Comparison of ENCODE assay signal across 15 mouse cellular contexts in the genomic region with DNA sequence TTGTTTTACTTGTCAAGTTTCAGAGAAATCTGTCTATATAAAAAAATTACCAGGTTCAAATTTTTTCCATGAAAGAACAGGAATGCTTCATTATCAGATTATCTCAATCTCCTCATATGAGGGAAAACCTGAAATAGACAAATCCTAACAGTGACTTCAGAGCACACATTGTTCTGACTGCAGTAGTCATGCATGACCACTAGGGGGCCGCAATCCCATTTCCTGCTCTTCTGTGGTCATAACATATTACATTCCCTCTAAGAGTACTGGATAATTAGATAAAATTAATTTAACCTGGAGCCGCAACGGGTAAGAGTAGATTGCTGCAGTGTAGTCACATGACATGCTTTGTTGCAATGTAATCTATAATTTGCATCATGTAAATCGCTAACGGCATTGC. TPM values are rescaled to one million over a fixed set of nuclear protein-coding genes. Genes with fewer than 3 reads are reported as not detected.
DNase-seq lines count a peak whose midpoint lies in the region; ATAC-seq and TF ChIP-seq lines count a peak whose summit lies in the region.
"Had no signal": no experiment of that assay in that cellular context is flagged by ENCODE, and none has a peak within 500 bp of the region (broad histone marks: within the 10 kb centered on the region; RNA-seq: fewer than 3 reads in every experiment).

No protein-coding gene starts in this region.

- H3K4me2 ChIP-seq in forebrain, postnatal 0 days (ENCODE audit: low read depth): no peak overlapping the region
- H3K4me2 ChIP-seq in forebrain, embryonic 14.5 days (ENCODE audit: low read length): no peak overlapping the region
- no peak overlapping the region for H3K4me2 ChIP-seq in liver, embryonic 12.5 days
- H3K4me2 ChIP-seq in forebrain, embryonic 13.5 days: no peak overlapping the region
- H3K4me2 ChIP-seq: forebrain, embryonic 15.5 days; neural tube, embryonic 12.5 days had no signal

- no peaks in the 10 kb centered on the region for H3K79me2 ChIP-seq in liver, adult 2 months (ENCODE audit: control insufficient read depth, insufficient read depth, low read length)

- H3K4me1 ChIP-seq in forebrain, postnatal 0 days (ENCODE audit: insufficient read depth): no peaks in the 10 kb centered on the region
- no peaks in the 10 kb centered on the region for H3K4me1 ChIP-seq in forebrain, embryonic 14.5 days (ENCODE audit: control insufficient read depth, insufficient read depth, low read length)
- H3K4me1 ChIP-seq in liver, adult 2 months (ENCODE audit: control insufficient read depth, insufficient read depth, low read length): no peaks in the 10 kb centered on the region
- H3K4me1 ChIP-seq in liver, embryonic 12.5 days: no peaks in the 10 kb centered on the region
- H3K4me1 ChIP-seq in G1E (ENCODE audit: insufficient read depth, low read depth, low read length): no peaks in the 10 kb centered on the region
- H3K4me1 ChIP-seq in forebrain, embryonic 13.5 days: no peaks in the 10 kb centered on the region
- H3K4me1 ChIP-seq: forebrain, embryonic 15.5 days; neural tube, embryonic 12.5 days had no signal

- H3K4me3 ChIP-seq in forebrain, postnatal 0 days (ENCODE audit: low read depth, low read length): no peak overlapping the region
- no peak overlapping the region for H3K4me3 ChIP-seq in forebrain, embryonic 14.5 days (ENCODE audit: low read depth, low read length)
- no peak overlapping the region for H3K4me3 ChIP-seq in liver, adult 2 months (ENCODE audit: insufficient read depth, low read depth, low read length)
- H3K4me3 ChIP-seq in liver, embryonic 12.5 days: no peak overlapping the region
- no peak overlapping the region for H3K4me3 ChIP-seq in G1E (ENCODE audit: low read depth, low read length)
- no peak overlapping the region for H3K4me3 ChIP-seq in forebrain, embryonic 13.5 days
- H3K4me3 ChIP-seq: forebrain, embryonic 15.5 days; neural tube, embryonic 12.5 days had no signal

- H3K27me3 ChIP-seq in forebrain, postnatal 0 days (ENCODE audit: insufficient read depth, low read length): no peaks in the 10 kb centered on the region
- H3K27me3 ChIP-seq in forebrain, embryonic 14.5 days (replicated peaks; ENCODE audit: control insufficient read depth, insufficient read depth, low read length): no peaks in the 10 kb centered on the region
- H3K27me3 ChIP-seq in liver, adult 2 months (ENCODE audit: control insufficient read depth, insufficient read depth, low read length): no peaks in the 10 kb centered on the region
- H3K27me3 ChIP-seq in liver, embryonic 12.5 days (replicated peaks): no peaks in the 10 kb centered on the region
- H3K27me3 ChIP-seq in G1E (ENCODE audit: insufficient read depth, low read length): no peaks in the 10 kb centered on the region
- no peaks in the 10 kb centered on the region for H3K27me3 ChIP-seq in forebrain, embryonic 13.5 days
- H3K27me3 ChIP-seq: forebrain, embryonic 15.5 days; neural tube, embryonic 12.5 days had no signal

- H3K27ac ChIP-seq in forebrain, postnatal 0 days (ENCODE audit: low read depth, low read length): no peak overlapping the region
- H3K27ac ChIP-seq in forebrain, embryonic 14.5 days (ENCODE audit: low read depth, low read length): no peak overlapping the region
- H3K27ac ChIP-seq in liver, adult 2 months (replicated peaks; ENCODE audit: insufficient read depth, low read depth, low read length): no peak overlapping the region
- H3K27ac ChIP-seq in liver, embryonic 12.5 days: no peak overlapping the region
- H3K27ac ChIP-seq in forebrain, embryonic 13.5 days: no peak overlapping the region
- H3K27ac ChIP-seq: forebrain, embryonic 15.5 days; neural tube, embryonic 12.5 days had no signal

- H3K36me3 ChIP-seq in forebrain, postnatal 0 days (ENCODE audit: insufficient read depth): no peaks in the 10 kb centered on the region
- H3K36me3 ChIP-seq in forebrain, embryonic 14.5 days (ENCODE audit: control insufficient read depth, insufficient read depth, low read length): no peaks in the 10 kb centered on the region
- H3K36me3 ChIP-seq in liver, adult 2 months (ENCODE audit: control insufficient read depth, insufficient read depth, low read length): no peaks in the 10 kb centered on the region
- no peaks in the 10 kb centered on the region for H3K36me3 ChIP-seq in liver, embryonic 12.5 days
- H3K36me3 ChIP-seq in G1E (replicated peaks): no peaks in the 10 kb centered on the region
- H3K36me3 ChIP-seq in forebrain, embryonic 13.5 days (ENCODE audit: poor library complexity, severe bottlenecking): no peaks in the 10 kb centered on the region
- H3K36me3 ChIP-seq: forebrain, embryonic 15.5 days; neural tube, embryonic 12.5 days had no signal

- ATAC-seq in forebrain, postnatal 0 days: no peak
- ATAC-seq in forebrain, embryonic 14.5 days: no peak
- ATAC-seq in liver, embryonic 12.5 days: no peak
- ATAC-seq in G1E (ENCODE audit: extremely low read depth, insufficient number of reproducible peaks, low FRiP score, poor library complexity, severe bottlenecking): no peak
- ATAC-seq in erythroid progenitor cell, adult 5-6 weeks (replicated peaks; ENCODE audit: low FRiP score, poor library complexity, severe bottlenecking): 0 out of 2 replicates have a peak, but pooled peaks have one; percentile 54
- ATAC-seq in forebrain, embryonic 13.5 days: no peak
- ATAC-seq: forebrain, embryonic 15.5 days had no signal

- no peaks in the 10 kb centered on the region for H3K9me3 ChIP-seq in forebrain, postnatal 0 days (ENCODE audit: low read length)
- no peaks in the 10 kb centered on the region for H3K9me3 ChIP-seq in forebrain, embryonic 14.5 days (replicated peaks; ENCODE audit: control insufficient read depth, low read length)
- no peaks in the 10 kb centered on the region for H3K9me3 ChIP-seq in liver, embryonic 12.5 days (replicated peaks)
- H3K9me3 ChIP-seq in G1E (replicated peaks): no peaks in the 10 kb centered on the region
- H3K9me3 ChIP-seq in forebrain, embryonic 13.5 days (replicated peaks): no peaks in the 10 kb centered on the region
- H3K9me3 ChIP-seq: forebrain, embryonic 15.5 days; neural tube, embryonic 12.5 days had no signal

- 62% methylated on average over 5 of the region's 5 CpGs for WGBS in forebrain, postnatal 0 days
- WGBS in forebrain, embryonic 14.5 days: 64% methylated on average over 5 of the region's 5 CpGs
- WGBS in liver, adult 2 months: 60% methylated on average over 5 of the region's 5 CpGs
- 51% methylated on average over 5 of the region's 5 CpGs for WGBS in liver, embryonic 12.5 days (ENCODE audit: insufficient replicate concordance)
- WGBS in forebrain, embryonic 13.5 days: 63% methylated on average over 5 of the region's 5 CpGs

- no peak for DNase-seq in forebrain, postnatal 0 days
- no peak for DNase-seq in forebrain, embryonic 14.5 days (ENCODE audit: low spot score)
- DNase-seq in liver, adult 2 months (ENCODE audit: extremely low read depth, low read depth, low spot score): peak; percentile 0
- DNase-seq in G1E (ENCODE audit: low spot score): no peak
- no peak for DNase-seq in gastrocnemius, postnatal 14 days
- DNase-seq: cerebellum, adult 8-10 months had no signal

- no peak for TF ChIP-seq POLR2A in liver, adult 2 months (IDR thresholded peaks at IDR 0.05; ENCODE audit: extremely low read depth, insufficient read depth, low read length)

- intact Hi-C loops in gastrocnemius, postnatal 14 days (cut with DNase I; ENCODE audit: low total_unique reads): no loop called here

- no peak overlapping the region for H3K9ac ChIP-seq in forebrain, postnatal 0 days
- no peak overlapping the region for H3K9ac ChIP-seq in forebrain, embryonic 14.5 days (ENCODE audit: low read length)
- H3K9ac ChIP-seq in liver, adult 2 months (ENCODE audit: low read depth, low read length): no peak overlapping the region
- H3K9ac ChIP-seq in liver, embryonic 12.5 days: no peak overlapping the region
- no peak overlapping the region for H3K9ac ChIP-seq in forebrain, embryonic 13.5 days
- H3K9ac ChIP-seq: forebrain, embryonic 15.5 days; neural tube, embryonic 12.5 days had no signal

- peak; percentile 60 for TF ChIP-seq CTCF in forebrain, postnatal 0 days (IDR thresholded peaks at IDR 0.05; ENCODE audit: low read depth)
- peak; percentile 24; the same call in 1 of the 2 replicates for TF ChIP-seq CTCF in liver, adult 2 months (IDR thresholded peaks at IDR 0.05; ENCODE audit: low read depth, low read length)
- TF ChIP-seq CTCF in G1E (IDR thresholded peaks at IDR 0.05; ENCODE audit: low read depth, low read length): peak; percentile 46; the same call in 1 of the 2 replicates

RNA-seq across cellular contexts. Expression of a gene that starts 17.6 kb away (rescaled TPM):
- 15.0 and 22.7 TPM in 2 replicates for total RNA-seq in forebrain, postnatal 0 days (2014; rRNA removed)
- 8.9 and 14.3 TPM in 2 replicates for polyA plus RNA-seq in forebrain, postnatal 0 days (2015; fragmentation: Nextera tagmentation; extraction: Ambion mirVana)
- polyA plus RNA-seq in forebrain, embryonic 14.5 days (2014; fragmentation: Nextera tagmentation; extraction: Ambion mirVana): 5.8 and 6.1 TPM in 2 replicates
- not detected in 2 replicates for total RNA-seq in liver, adult 2 months (2014; rRNA removed)
- not detected in 2 replicates for polyA plus RNA-seq in liver, adult 2 months (2012; rRNA removed)
- not detected in 2 replicates for polyA plus RNA-seq in liver, embryonic 12.5 days (2016; fragmentation: Nextera tagmentation; extraction: Ambion mirVana)
- total RNA-seq in G1E (2014; fragmentation: Nextera tagmentation): not detected in 2 replicates
- 0.05 TPM in 1 of 2 replicates, not detected in the other for total RNA-seq in G1E (2017)
- not detected in 2 replicates for polyA plus RNA-seq in G1E (2012)
- total RNA-seq in erythroid progenitor cell, adult 5-6 weeks (2015; ENCODE audit: low replicate concordance): not detected in 2 replicates
- not detected in 2 replicates for total RNA-seq in erythroid progenitor cell, adult 5-6 weeks (2017; ENCODE audit: low replicate concordance)
- under 1 TPM in 1 of 2 experiments, not detected in 1; 0.09 TPM for total RNA-seq in gastrocnemius, postnatal 14 days (2021)
- polyA plus RNA-seq in forebrain, embryonic 13.5 days (2015; fragmentation: Nextera tagmentation; extraction: Ambion mirVana): 3.6 and 6.1 TPM in 2 replicates
- polyA plus RNA-seq: heart, embryonic 16.5 days; large intestine, adult 2 months; lung, embryonic 16.5 days; urinary bladder, adult 2 months had no signal
